Mouse (Mus musculus): ENCODE data around the gene Cbx6. TPM values are rescaled to one million over a fixed set of nuclear protein-coding genes. Genes with fewer than 3 reads are reported as not detected.
"Not testable (repeated sequence)": the region's sequence is repeated elsewhere in the genome, so short reads cannot be mapped to it uniquely, and the experiment has no call there.

Gene Cbx6
- total RNA-seq, 4 experiments from 2014 or later: 55.0 to 88.9 (median 65.5) TPM

DNA sequence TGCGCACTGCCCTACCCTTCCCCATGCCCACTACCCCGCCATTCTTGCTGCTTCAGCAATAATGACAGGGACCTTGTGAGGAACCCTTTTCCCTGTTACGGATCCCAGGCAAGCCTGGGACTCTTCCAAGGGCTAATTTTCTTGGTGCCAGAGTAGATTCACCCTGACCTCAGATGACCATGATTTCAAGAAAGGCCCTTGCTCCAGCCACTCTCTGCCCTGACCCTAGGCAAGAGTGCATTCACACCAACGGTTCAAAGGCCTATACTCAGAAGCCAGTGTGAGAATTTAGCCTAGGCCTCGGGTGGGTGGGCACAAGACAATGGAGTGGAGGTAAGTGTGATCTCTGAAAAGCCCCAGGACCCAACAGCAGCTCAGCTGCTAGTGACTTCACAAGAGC is 5.1 kb downstream of the Cbx6 start:
- no peak for DNase-seq

- DNase-seq: no peak
Measured at GRCm38 (mm10) chr15:79828366-79829035, 6.0 kb downstream of the Cbx6 start.

- DNase-seq: no peak
Measured at GRCm38 (mm10) chr15:79827778-79828210, 6.7 kb downstream of the Cbx6 start.

DNA sequence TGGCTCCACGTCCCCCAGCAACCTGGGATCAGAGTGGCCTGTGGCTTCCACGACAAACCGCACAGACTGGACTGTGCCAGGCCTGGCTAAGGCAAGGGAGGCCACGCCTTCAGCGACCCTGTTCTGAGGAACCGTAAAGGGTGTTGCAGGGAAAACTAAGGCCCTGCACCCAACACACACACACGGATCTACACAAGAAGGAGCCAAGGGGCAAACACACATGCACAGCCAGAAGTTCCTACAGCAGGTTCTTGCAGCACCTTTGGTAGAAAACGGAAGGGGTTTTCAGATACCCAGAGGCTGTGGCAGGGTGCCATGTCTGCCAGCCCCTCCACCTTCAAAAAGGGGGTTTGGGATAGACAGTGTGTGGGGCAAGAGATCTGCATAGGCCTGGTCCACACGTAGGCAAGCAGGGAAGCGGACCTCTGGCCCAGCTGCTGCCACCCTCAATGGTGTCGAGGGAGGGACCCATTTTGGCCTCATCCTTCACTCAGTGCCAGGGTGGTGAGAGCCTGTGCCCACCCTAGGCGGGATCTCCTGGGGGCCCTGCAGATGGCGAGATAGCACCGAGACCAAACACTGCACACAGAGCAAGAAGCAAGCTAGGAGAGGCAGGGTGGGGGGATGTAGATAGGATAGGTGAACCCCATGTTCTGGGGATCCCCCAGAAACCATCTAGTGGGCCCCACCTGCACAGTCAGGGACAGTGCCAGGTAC is 7.3 kb downstream of the Cbx6 start:
- no peak for DNase-seq

- no peak for DNase-seq
Measured at GRCm38 (mm10) chr15:79826221-79826935, 8.1 kb downstream of the Cbx6 start.

DNA sequence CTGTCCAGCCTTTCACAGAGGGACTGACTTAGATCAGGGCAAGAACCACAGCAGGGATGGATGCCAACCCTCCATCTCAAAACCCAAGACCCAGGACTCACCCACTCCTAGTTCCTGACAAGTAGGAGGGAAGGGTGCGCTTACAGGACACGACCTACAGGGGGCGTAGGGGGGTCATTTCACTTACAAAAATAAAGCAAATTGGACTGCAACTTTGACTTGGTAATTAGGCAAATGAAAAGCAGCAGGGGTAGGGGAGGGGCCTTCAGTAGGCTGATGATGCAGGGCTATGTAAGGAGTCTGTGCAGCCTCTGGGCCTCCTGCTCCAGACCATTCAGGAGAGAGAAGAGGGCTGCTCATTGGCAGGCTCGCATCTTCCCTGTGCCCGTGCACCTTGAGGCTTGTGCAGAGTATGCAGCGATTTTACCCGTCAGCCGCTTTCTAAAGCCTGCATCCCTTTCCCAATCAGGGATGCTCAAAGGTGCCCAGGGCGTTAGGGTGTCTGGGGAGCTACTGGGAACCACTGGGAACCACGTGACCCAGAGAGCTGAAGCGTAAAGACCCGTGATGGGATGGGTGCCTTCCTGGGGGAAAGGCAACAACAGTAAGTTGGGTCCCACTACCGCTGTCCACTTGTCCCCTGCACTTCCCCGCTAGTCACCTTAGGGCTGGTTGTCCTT is 9.2 kb downstream of the Cbx6 start:
- no peak for DNase-seq

GRCm38 (mm10) chr15:79823588-79824280 is 10.8 kb downstream of the Cbx6 start:
- DNase-seq: no peak

GRCm38 (mm10) chr15:79822265-79823199 is 12.0 kb downstream of the Cbx6 start:
- DNase-seq: no peak

DNA sequence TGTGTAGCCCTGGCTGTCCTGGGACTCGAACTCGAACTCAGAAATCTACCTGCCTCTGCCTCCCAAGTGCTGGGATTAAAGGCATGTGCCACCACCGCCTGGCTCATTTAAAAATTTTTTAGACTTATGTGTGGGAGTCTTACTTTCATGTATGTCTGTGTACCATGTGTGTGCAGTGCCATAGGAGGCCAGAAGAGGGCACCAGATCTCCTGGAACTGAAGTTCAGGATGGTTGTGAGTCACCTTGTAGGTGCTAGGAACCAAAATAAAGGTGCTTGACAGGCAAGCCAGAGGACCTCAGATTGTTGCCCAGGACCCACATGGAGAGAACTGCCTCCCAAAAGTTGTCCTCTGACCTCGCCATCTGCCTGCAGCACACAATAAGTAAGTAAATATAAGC is 16.2 kb downstream of the Cbx6 start:
- no peak for DNase-seq

DNA sequence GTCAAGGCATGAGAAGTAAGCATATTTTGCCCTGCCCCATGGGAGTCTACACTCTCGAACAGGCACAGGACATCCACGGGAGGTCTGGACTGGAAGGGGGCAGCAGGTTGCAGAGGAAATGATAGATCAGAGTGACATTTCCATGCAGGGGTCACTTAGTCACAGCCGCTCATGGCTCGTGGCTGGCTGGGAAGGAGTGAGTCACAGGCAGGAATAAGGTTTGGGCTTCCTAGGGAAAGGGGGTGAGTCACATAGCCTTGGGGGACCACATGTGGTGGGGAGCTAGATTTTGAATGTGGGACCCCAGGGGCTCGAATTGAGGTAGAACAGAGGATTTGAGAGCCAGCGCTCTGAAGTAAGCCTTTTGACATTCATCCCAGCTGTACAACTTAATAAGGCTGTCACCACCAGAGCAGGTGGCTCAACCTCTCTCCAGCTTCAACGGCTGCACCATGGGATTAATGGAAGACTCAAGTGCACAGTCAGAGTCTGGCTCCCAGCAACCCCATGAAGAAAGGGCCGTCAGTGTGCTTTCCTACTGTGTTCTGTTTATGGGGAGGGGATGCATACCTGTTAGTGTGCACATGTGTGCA is 20.7 kb downstream of the Cbx6 start:
- DNase-seq: no peak

DNA sequence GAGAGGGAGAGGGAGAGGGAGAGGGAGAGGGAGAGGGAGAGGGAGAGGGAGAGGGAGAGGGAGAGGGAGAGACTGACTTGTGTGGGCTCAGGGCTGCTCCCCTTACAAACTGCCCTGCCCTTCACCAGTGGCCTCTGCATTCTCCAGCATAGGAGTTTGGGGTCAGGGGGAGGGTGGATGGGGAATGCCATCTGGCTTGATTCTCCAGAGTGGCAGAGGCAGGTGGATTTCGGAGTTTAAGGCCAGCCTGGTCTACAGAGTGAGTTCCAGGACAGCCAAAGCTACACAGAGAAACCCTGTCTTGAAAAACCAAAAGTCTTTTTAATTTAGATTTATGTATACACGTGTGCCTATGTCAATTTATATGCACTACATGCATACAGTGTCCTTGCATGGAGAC is 21.6 kb downstream of the Cbx6 start:
- DNase-seq: not testable (repeated sequence)

GRCm38 (mm10) chr15:79810997-79811396 is 23.5 kb downstream of the Cbx6 start:
- DNase-seq: no peak

- no peak for DNase-seq
Measured at GRCm38 (mm10) chr15:79810061-79810460, 24.4 kb downstream of the Cbx6 start.

DNA sequence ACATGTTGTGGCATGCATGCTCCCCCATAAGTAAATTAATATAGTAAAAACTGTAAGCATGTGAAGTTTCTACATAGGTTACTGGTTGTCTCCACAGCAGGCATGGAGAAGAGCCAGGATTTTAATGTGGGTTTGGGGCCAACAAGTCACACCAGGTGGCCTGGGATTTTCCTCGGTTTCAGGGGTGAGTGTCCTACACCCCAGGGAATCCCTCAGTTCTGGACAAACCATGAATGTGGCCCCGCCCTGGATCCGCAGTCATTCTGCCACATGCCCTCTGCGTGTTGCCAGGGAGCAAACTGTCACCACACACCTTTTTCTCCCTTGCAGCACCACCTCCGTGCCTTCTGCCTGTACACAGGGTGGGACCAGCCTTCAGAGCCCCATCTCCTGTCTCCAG is 25.8 kb downstream of the Cbx6 start:
- no peak for DNase-seq

- DNase-seq: no peak
Measured at GRCm38 (mm10) chr15:79808114-79808513, 26.4 kb downstream of the Cbx6 start.

DNA sequence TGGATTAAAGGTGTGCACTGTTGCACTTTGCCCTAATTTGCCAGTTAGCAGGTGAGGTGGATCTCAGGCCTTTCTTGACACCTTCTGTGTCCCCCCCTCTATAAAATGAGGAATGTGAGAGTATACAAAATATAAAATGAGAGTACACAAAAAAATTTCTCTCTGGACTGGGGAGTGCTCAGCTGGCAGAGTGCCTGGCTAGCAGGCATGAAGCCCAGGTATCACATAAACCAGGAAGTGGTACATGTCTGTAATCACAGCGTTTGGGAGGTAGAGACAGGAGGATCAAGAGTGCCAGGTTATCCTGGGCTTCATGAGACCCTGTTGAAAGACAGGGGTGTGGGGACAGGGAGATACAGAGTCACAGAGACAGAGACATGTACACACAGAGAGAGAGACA is 27.4 kb downstream of the Cbx6 start:
- DNase-seq: no peak

DNA sequence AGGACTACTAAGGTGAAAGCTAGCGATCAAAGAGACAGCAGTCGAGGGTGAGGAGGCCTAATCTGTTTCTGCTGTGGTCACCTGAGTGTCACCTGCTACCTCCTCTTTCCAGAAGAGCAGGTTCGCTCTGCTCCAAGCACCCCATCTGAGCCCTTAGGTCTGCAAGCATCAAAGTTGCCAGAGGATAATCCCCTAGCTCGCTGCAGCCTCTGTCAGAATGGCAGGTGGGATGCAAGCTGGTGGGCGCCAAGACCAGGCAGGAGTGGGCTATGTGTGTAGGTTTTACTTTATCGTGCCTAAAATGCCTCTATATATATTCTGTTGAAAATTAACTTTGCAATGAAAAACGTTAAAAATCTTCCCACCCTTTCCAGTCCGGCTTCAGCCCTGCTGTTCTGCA is 29.2 kb downstream of the Cbx6 start:
- no peak for DNase-seq

DNA sequence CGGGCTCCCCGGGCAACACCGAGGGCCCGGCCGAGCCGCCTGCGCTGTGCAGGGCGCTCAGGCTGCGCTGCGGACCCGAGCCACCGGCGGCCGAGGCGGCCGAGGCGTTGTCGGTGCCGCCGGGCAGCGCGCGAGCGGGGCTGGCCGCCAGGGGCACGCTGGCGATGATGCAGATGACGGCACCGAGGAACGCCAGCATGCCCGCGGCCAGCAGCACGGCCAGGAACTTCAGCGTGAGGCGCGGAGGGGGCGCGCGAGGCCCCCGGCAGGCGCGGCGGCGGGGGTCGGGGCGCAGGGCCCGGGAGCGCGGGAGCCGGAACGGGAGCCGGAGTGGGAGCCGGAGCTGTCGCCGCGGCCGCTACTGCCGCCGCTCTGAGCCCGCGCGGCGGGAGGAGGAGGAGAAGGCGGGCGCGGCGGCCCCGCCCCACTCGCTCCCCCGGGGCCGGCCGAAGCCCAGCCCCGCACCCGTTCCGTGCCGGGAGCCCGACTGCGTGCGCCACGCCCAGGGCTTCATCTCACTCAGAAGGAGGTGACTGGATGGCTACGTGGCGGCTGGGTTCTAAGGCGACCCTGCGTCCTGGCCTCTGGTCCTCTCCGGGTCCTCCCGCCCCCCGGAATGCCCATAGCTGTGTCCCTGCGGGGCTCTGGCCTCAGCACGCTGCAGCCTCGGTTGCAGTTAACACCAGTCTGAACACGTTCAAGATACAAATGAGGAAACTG is 30.0 kb downstream of the Cbx6 start, which contains the start of gene Nptxr:
Gene Nptxr (minus strand): TSS at position 415 of the 720 bp plus-strand sequence.
- DNase-seq: no peak

DNA sequence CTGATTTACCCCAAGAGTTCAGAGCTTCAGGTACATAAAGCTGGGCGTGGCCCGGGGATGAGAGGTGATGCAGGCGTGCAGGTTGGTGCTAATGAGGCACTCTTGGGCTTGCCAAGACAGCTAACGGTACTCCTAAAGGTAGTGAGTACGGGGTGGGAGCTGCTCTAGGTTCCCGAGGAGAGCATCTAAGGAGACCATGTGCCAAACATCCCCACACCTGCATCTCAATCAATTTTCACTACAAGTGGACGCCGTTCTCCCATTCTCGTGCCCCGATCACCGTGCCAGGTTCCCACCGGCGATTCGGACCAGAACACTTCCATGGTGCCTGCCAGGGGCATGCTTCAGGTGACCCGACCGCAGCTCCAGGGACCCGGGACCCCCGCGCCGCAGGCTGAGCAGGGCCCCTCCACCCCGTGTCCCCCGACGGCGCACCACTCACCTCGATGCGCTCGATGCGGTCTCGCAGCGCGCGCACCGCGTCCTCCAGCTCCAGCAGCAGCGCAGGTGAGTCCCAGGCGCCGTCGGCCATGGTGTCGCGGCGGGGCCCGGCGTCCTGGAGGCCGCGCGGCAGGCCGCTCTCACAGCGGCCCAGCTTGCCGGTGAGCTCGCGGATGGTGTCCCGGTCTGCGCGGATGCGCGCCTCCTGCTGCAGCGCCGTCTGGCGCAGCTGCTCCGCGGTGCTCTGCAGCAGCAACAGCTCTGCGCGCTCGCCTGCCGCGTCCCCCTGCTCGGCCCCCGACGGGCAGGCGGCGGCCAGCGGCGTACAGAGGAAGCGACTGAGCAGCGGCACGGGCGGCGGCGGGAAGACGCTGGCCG is 30.7 kb downstream of the Cbx6 start:
- DNase-seq: no peak
